Mouse (Mus musculus) layer of hippocampus, postnatal 14 days (tissue): Measurements from ENCODE around the gene Ssc4d. TPM values are rescaled to one million over a fixed set of nuclear protein-coding genes. Genes with fewer than 3 reads are reported as not detected.

Source experiments
- DNase-seq, 2 experiments: peaks; one replicate each; pipeline ENCODE4 v3.0.0; 2021 to 2022; ENCODE audit warnings: low spot score in 2 of 2, mixed read lengths in 1 of 2
- total RNA-seq, 2 experiments: library from RNA; stranded (reverse); gene quantifications; 2 replicates each; pipeline ENCODE4 v1.2.3; 2021

Ssc4d gene
- total RNA-seq, 2 experiments from 2014 or later: 1.7 to 2.0 TPM

- no peak for DNase-seq
Measured at GRCm38 (mm10) chr5:135979381-135979780, 5.0 kb upstream of the Ssc4d start.

GRCm38 (mm10) chr5:135975893-135976668 is 1.8 kb upstream of the Ssc4d start:
- no peak for DNase-seq

GRCm38 (mm10) chr5:135971876-135972275 is 2.5 kb downstream of the Ssc4d start:
- no peak for DNase-seq

- DNase-seq: no peak
Measured at GRCm38 (mm10) chr5:135970247-135970646, 4.1 kb downstream of the Ssc4d start.

- DNase-seq: no peak
Measured at GRCm38 (mm10) chr5:135968781-135969180, 5.5 kb downstream of the Ssc4d start.

GRCm38 (mm10) chr5:135966866-135967265 is 7.5 kb downstream of the Ssc4d start:
- DNase-seq: no peak

GRCm38 (mm10) chr5:135965501-135965930 is 8.8 kb downstream of the Ssc4d start:
- DNase-seq: no peak

GRCm38 (mm10) chr5:135963280-135963627 is 11.1 kb downstream of the Ssc4d start:
- DNase-seq: no peak

GRCm38 (mm10) chr5:135962492-135963279 is 11.6 kb downstream of the Ssc4d start:
- peak; percentile 95 to 98 for DNase-seq

- DNase-seq: no peak
Measured at GRCm38 (mm10) chr5:135962125-135962491, 12.2 kb downstream of the Ssc4d start.

GRCm38 (mm10) chr5:135960909-135961635 is 13.3 kb downstream of the Ssc4d start:
- DNase-seq: no peak

GRCm38 (mm10) chr5:135959911-135960310 is 14.4 kb downstream of the Ssc4d start:
- no peak for DNase-seq

GRCm38 (mm10) chr5:135958367-135958766 is 16.0 kb downstream of the Ssc4d start:
- no peak for DNase-seq

GRCm38 (mm10) chr5:135957207-135957974 is 16.9 kb downstream of the Ssc4d start:
- peak; percentile 81 to 96 for DNase-seq

- DNase-seq: no peak
Measured at GRCm38 (mm10) chr5:135956300-135957206, 17.8 kb downstream of the Ssc4d start.

GRCm38 (mm10) chr5:135952830-135953229 is 21.5 kb downstream of the Ssc4d start:
- DNase-seq: no peak

GRCm38 (mm10) chr5:135951660-135952059 is 22.7 kb downstream of the Ssc4d start:
- no peak for DNase-seq

GRCm38 (mm10) chr5:135950710-135951412 is 23.5 kb downstream of the Ssc4d start:
- no peak for DNase-seq

GRCm38 (mm10) chr5:135946621-135947020 is 27.7 kb downstream of the Ssc4d start:
- DNase-seq: no peak
